ENCODE assay signal across 9 mouse cellular contexts in genomic region chr9:44721877-44722186, GRCm38 (mm10). TPM values are rescaled to one million over a fixed set of nuclear protein-coding genes. Genes with fewer than 3 reads are reported as not detected.
A peak's percentile ranks its signal among the peaks of the same experiment; 100 is the strongest.
DNase-seq lines count a peak whose midpoint lies in the region; ATAC-seq and TF ChIP-seq lines count a peak whose summit lies in the region.
"Had no signal": no experiment of that assay in that cellular context is flagged by ENCODE, and none has a peak within 500 bp of the region (broad histone marks: within the 10 kb centered on the region; RNA-seq: fewer than 3 reads in every experiment).

No protein-coding gene starts in this region.

- H3K4me3 ChIP-seq in CH12.LX (replicated peaks in 1 of 3; ENCODE audit: low read depth in 2 of 3, low read length in 2 of 3, poor library complexity in 1 of 3) (peak overlapping the region in 1 of 3 experiments; percentile 77), E14TG2a.4 (replicated peaks; ENCODE audit: low read length) (peak overlapping the region; percentile 80; the same call in 1 of the 2 replicates)
- H3K4me3 ChIP-seq in heart, embryonic 15.5 days: peak overlapping the region; percentile 59; the same call in 1 of the 2 replicates
- H3K4me3 ChIP-seq in liver, embryonic 13.5 days (replicated peaks): no peak overlapping the region
- H3K4me3 ChIP-seq in thymus, adult 2 months (ENCODE audit: control insufficient read depth, insufficient read depth, low read length): no peak overlapping the region

- H3K4me2 ChIP-seq in CH12.LX (ENCODE audit: insufficient read depth, low read depth, poor library complexity, severe bottlenecking): 0 out of 2 replicates have a peak overlapping the region, but pooled peaks have one; percentile 94
- peak overlapping the region; percentile 73 for H3K4me2 ChIP-seq in heart, embryonic 15.5 days
- H3K4me2 ChIP-seq in liver, embryonic 13.5 days: peak overlapping the region; percentile 74

- H3K27me3 ChIP-seq in CH12.LX (replicated peaks): no peaks in the 10 kb centered on the region
- peaks cover 49% of the 10 kb centered on the region for H3K27me3 ChIP-seq in E14TG2a.4 (ENCODE audit: insufficient read depth, low read length)
- no peaks in the 10 kb centered on the region for H3K27me3 ChIP-seq in heart, embryonic 15.5 days
- peaks cover 12% of the 10 kb centered on the region for H3K27me3 ChIP-seq in liver, embryonic 13.5 days
- no peaks in the 10 kb centered on the region for H3K27me3 ChIP-seq in thymus, adult 2 months (ENCODE audit: control insufficient read depth, insufficient read depth, low read length)

- no peak overlapping the region for H3K27ac ChIP-seq in CH12.LX (ENCODE audit: insufficient read depth, low read depth)
- peak overlapping the region; percentile 55 for H3K27ac ChIP-seq in heart, embryonic 15.5 days
- no peak overlapping the region for H3K27ac ChIP-seq in liver, embryonic 13.5 days
- no peak overlapping the region for H3K27ac ChIP-seq in thymus, adult 2 months (ENCODE audit: control insufficient read depth, insufficient read depth, low read length)

- TF ChIP-seq POLR2A in CH12.LX (IDR thresholded peaks at IDR 0.05; ENCODE audit: low read depth, low read length): no peak
- TF ChIP-seq POLR2A in thymus, adult 2 months (IDR thresholded peaks at IDR 0.05; ENCODE audit: control insufficient read depth, extremely low read depth, insufficient read depth, low read length, poor library complexity): no peak

- no peak for TF ChIP-seq RAD21 in CH12.LX (IDR thresholded peaks at IDR 0.05; ENCODE audit: low read depth, low read length)

- H3K9ac ChIP-seq in CH12.LX (ENCODE audit: insufficient read depth, low read depth): no peak overlapping the region
- 0 out of 2 replicates have a peak overlapping the region, but pooled peaks have one; percentile 27 for H3K9ac ChIP-seq in heart, embryonic 15.5 days
- H3K9ac ChIP-seq in liver, embryonic 13.5 days: no peak overlapping the region

- dilution Hi-C loops in CH12.LX (cut with MboI; ENCODE audit: extremely low pct_ligation_motif_present, extremely low pct_unique_long_range_greater_than_20kb, low sequenced_read_pairs): no loop called here

- H3K36me3 ChIP-seq in CH12.LX (replicated peaks in 1 of 2; ENCODE audit: control insufficient read depth in 1 of 2, insufficient read depth in 1 of 2, low read length in 1 of 2) (peaks cover 0 to 22% of the 10 kb centered on the region in 2 experiments), E14TG2a.4 (ENCODE audit: insufficient read depth, low read length) (no peaks in the 10 kb centered on the region)
- no peaks in the 10 kb centered on the region; the same call in 1 of the 2 replicates for H3K36me3 ChIP-seq in heart, embryonic 15.5 days
- no peaks in the 10 kb centered on the region for H3K36me3 ChIP-seq in liver, embryonic 13.5 days
- H3K36me3 ChIP-seq in thymus, adult 2 months (ENCODE audit: control insufficient read depth, insufficient read depth, low read length): no peaks in the 10 kb centered on the region

- no peak for DNase-seq in CH12.LX (ENCODE audit: extremely low read depth)
- DNase-seq in liver, embryonic 13.5 days: no peak
- DNase-seq in gastrocnemius, adult 8-10 months (ENCODE audit: low spot score in 2 of 2): no peak
- no peak for DNase-seq in thymus, adult 2 months
- DNase-seq in layer of hippocampus, adult 9-10 months (ENCODE audit: low spot score): no peak

- in situ Hi-C loops in CH12.LX (cut with MboI; ENCODE audit: low pct_ligation_motif_present, low pct_unique_long_range_greater_than_20kb, low sequenced_read_pairs): no loop called here

- ATAC-seq in heart, embryonic 15.5 days (replicated peaks; ENCODE audit: insufficient number of reproducible peaks, insufficient read depth, low FRiP score, low read depth): no peak
- peak; percentile 21; the same call in 1 of the 2 replicates for ATAC-seq in liver, embryonic 13.5 days (ENCODE audit: low read depth)

- no peak for TF ChIP-seq CTCF in CH12.LX (conservative IDR thresholded peaks at IDR 0.05 in 1 of 2, IDR thresholded peaks at IDR 0.05 in 1 of 2; ENCODE audit: low read depth in 2 of 2, low read length in 2 of 2)
- TF ChIP-seq CTCF in E14TG2a.4 (conservative IDR thresholded peaks at IDR 0.05; ENCODE audit: low read length): no peak
- no peak for TF ChIP-seq CTCF in thymus, adult 2 months (IDR thresholded peaks at IDR 0.05; ENCODE audit: borderline replicate concordance, control insufficient read depth, extremely low read depth, insufficient read depth, low read length, poor library complexity)

- no peak for TF ChIP-seq EP300 in CH12.LX (IDR thresholded peaks at IDR 0.05; ENCODE audit: low read length)

- no peaks in the 10 kb centered on the region for H3K79me2 ChIP-seq in CH12.LX (replicated peaks; ENCODE audit: control insufficient read depth, extremely low read depth, insufficient read depth, poor library complexity, severe bottlenecking)

- peaks cover 17 to 71% of the 10 kb centered on the region in 2 experiments for H3K4me1 ChIP-seq in CH12.LX (ENCODE audit: control insufficient read depth in 1 of 2, insufficient read depth in 2 of 2)
- peaks cover 56% of the 10 kb centered on the region for H3K4me1 ChIP-seq in E14TG2a.4 (replicated peaks; ENCODE audit: low read depth, low read length)
- H3K4me1 ChIP-seq in heart, embryonic 15.5 days (replicated peaks): peaks cover 86% of the 10 kb centered on the region
- H3K4me1 ChIP-seq in liver, embryonic 13.5 days (replicated peaks): peaks cover 50% of the 10 kb centered on the region
- H3K4me1 ChIP-seq in thymus, adult 2 months (replicated peaks; ENCODE audit: control insufficient read depth, insufficient read depth, low read length): peaks cover 39% of the 10 kb centered on the region

- 50% methylated on average over 3 of the region's 3 CpGs for WGBS in heart, embryonic 15.5 days
- 75% methylated on average over 3 of the region's 3 CpGs for WGBS in liver, embryonic 13.5 days (ENCODE audit: insufficient replicate concordance)
- WGBS in thymus, adult 2 months: 87% methylated on average over 3 of the region's 3 CpGs

- H3K9me3 ChIP-seq in CH12.LX (replicated peaks; ENCODE audit: low read length): no peaks in the 10 kb centered on the region
- no peaks in the 10 kb centered on the region for H3K9me3 ChIP-seq in E14TG2a.4 (ENCODE audit: low read length)
- H3K9me3 ChIP-seq in heart, embryonic 15.5 days (replicated peaks): no peaks in the 10 kb centered on the region
- no peaks in the 10 kb centered on the region for H3K9me3 ChIP-seq in liver, embryonic 13.5 days (replicated peaks)

TF ChIP-seq in CH12.LX, 34 proteins besides CTCF, POLR2A, EP300 and RAD21:
- TF ChIP-seq MXI1 (IDR thresholded peaks at IDR 0.05; ENCODE audit: low read depth, low read length) (no peak), CHD1 (IDR thresholded peaks at IDR 0.05; ENCODE audit: low read depth, low read length) (no peak), KAT2A (IDR thresholded peaks at IDR 0.05; ENCODE audit: insufficient replicate concordance, low read length) (no peak), SIN3A (IDR thresholded peaks at IDR 0.05; ENCODE audit: low read length) (no peak), ZNF384 (IDR thresholded peaks at IDR 0.05; ENCODE audit: low read depth, low read length) (no peak)
TF ChIP-seq in CH12.LX: peak in this region for 0.

RNA-seq across cellular contexts. Expression of gene Phldb1, which starts 13.2 kb away (rescaled TPM):
- 10.1 and 14.6 TPM in 2 replicates for total RNA-seq in CH12.LX (2012; rRNA removed)
- 7.9 and 9.7 TPM in 2 replicates for total RNA-seq in CH12.LX (2014; rRNA removed)
- 15.1 and 18.3 TPM in 2 replicates for polyA plus RNA-seq in CH12.LX (2012; ENCODE audit: insufficient read length, low read depth)
- polyA plus RNA-seq in heart, embryonic 15.5 days (2015; fragmentation: Nextera tagmentation; extraction: Ambion mirVana): 23.7 and 31.3 TPM in 2 replicates
- polyA plus RNA-seq in liver, embryonic 13.5 days (2015; fragmentation: Nextera tagmentation; extraction: Ambion mirVana): 2.1 and 3.2 TPM in 2 replicates
- 10 to 100 TPM; 20.0 to 33.0 (median 32.5) TPM for total RNA-seq in gastrocnemius, adult 8-10 months (2022)
- 16.5 and 27.3 TPM in 2 replicates for polyA plus RNA-seq in thymus, adult 2 months (2012; rRNA removed)

RNA-seq across cellular contexts. Expression of gene Arcn1, which starts 45.8 kb away (rescaled TPM):
- total RNA-seq in CH12.LX (2012; rRNA removed): 79.4 and 95.2 TPM in 2 replicates
- total RNA-seq in CH12.LX (2014; rRNA removed): 145 and 150 TPM in 2 replicates
- polyA plus RNA-seq in CH12.LX (2012; ENCODE audit: insufficient read length, low read depth): 127 and 146 TPM in 2 replicates
- 106 and 125 TPM in 2 replicates for polyA plus RNA-seq in heart, embryonic 15.5 days (2015; fragmentation: Nextera tagmentation; extraction: Ambion mirVana)
- 87.3 and 113 TPM in 2 replicates for polyA plus RNA-seq in liver, embryonic 13.5 days (2015; fragmentation: Nextera tagmentation; extraction: Ambion mirVana)
- 10 to 100 TPM; 73.3 to 85.5 (median 80.4) TPM for total RNA-seq in gastrocnemius, adult 8-10 months (2022)
- 42.0 and 43.1 TPM in 2 replicates for polyA plus RNA-seq in thymus, adult 2 months (2012; rRNA removed)

RNA-seq across cellular contexts. Expression of gene Ift46, which starts 45.9 kb away (rescaled TPM):
- total RNA-seq in CH12.LX (2012; rRNA removed): 49.8 and 51.4 TPM in 2 replicates
- 57.7 and 60.7 TPM in 2 replicates for total RNA-seq in CH12.LX (2014; rRNA removed)
- polyA plus RNA-seq in CH12.LX (2012; ENCODE audit: insufficient read length, low read depth): 77.7 and 80.0 TPM in 2 replicates
- polyA plus RNA-seq in heart, embryonic 15.5 days (2015; fragmentation: Nextera tagmentation; extraction: Ambion mirVana): 54.3 and 66.6 TPM in 2 replicates
- 21.7 and 22.4 TPM in 2 replicates for polyA plus RNA-seq in liver, embryonic 13.5 days (2015; fragmentation: Nextera tagmentation; extraction: Ambion mirVana)
- total RNA-seq in gastrocnemius, adult 8-10 months (2022): 10 to 100 TPM; 18.0 to 33.4 (median 22.4) TPM
- 35.1 and 42.2 TPM in 2 replicates for polyA plus RNA-seq in thymus, adult 2 months (2012; rRNA removed)

RNA-seq across cellular contexts. Expression of gene Treh, which starts 48.8 kb away (rescaled TPM):
- total RNA-seq in CH12.LX (2012; rRNA removed): not detected in 2 replicates
- total RNA-seq in CH12.LX (2014; rRNA removed): not detected in 2 replicates
- polyA plus RNA-seq in CH12.LX (2012; ENCODE audit: insufficient read length, low read depth): not detected in 2 replicates
- not detected in 2 replicates for polyA plus RNA-seq in heart, embryonic 15.5 days (2015; fragmentation: Nextera tagmentation; extraction: Ambion mirVana)
- not detected in 2 replicates for polyA plus RNA-seq in liver, embryonic 13.5 days (2015; fragmentation: Nextera tagmentation; extraction: Ambion mirVana)
- not detected for total RNA-seq in gastrocnemius, adult 8-10 months (2022)
- 0.15 and 0.29 TPM in 2 replicates for polyA plus RNA-seq in thymus, adult 2 months (2012; rRNA removed)
- polyA plus RNA-seq: erythroblast, embryonic 14.5 days; lung, adult 2 months had no signal

Comparison
In these comparisons a context has a peak if more than half of its experiments do, and no peak if none do; other contexts are left out.
1. H3K4me3 ChIP-seq: peak in E14TG2a.4 (single experiment) and heart, embryonic 15.5 days (single experiment); none in liver, embryonic 13.5 days (single experiment) and thymus, adult 2 months (single experiment).
2. Peak in every context shown above with its lines, with median percentiles within 50 percentile points of each other: H3K4me2 ChIP-seq.